Mouse (Mus musculus) limb, embryonic 11.5 days (tissue): ENCODE data around the gene A530084C06Rik. TPM values are rescaled to one million over a fixed set of nuclear protein-coding genes. Genes with fewer than 3 reads are reported as not detected.

ENCODE experiments used
- ATAC-seq: fragments of 200-750 bp; cut with Nextera tagmentation; 2 replicates; pipeline ENCODE4 v1.8.0; 2017; ENCODE audit warnings: low read depth; ENCODE audit not compliant: insufficient number of reproducible peaks, low FRiP score, low TSS enrichment
- DNase-seq: peaks from one replicate; pipeline ENCODE4 v3.0.0-alpha.2; 2015; ENCODE audit warnings: low spot score
- H3K27ac ChIP-seq: fragments of 300-500 bp; sonication (generic); replicated peaks from 2 replicates; pipeline ENCODE4 v1.5.1; 2014; ENCODE audit warnings: low read depth, mild to moderate bottlenecking, low read length
- H3K27me3 ChIP-seq: fragments of 300-500 bp; sonication (generic); 2 replicates; pipeline ENCODE4 v1.6.1; 2014; ENCODE audit warnings: mild to moderate bottlenecking, low read length, mixed read lengths; ENCODE audit not compliant: control insufficient read depth, insufficient read depth
- H3K36me3 ChIP-seq: fragments of 300-500 bp; sonication (generic); 2 replicates; pipeline ENCODE4 v1.6.1; 2014; ENCODE audit warnings: mild to moderate bottlenecking, low read length, moderate library complexity, mixed read lengths; ENCODE audit not compliant: control insufficient read depth, insufficient read depth
- H3K4me1 ChIP-seq: fragments of 300-500 bp; sonication (generic); 2 replicates; pipeline ENCODE4 v1.6.1; 2014; ENCODE audit warnings: low read length, mixed read lengths; ENCODE audit not compliant: control insufficient read depth, insufficient read depth
- H3K4me2 ChIP-seq: fragments of 300-500 bp; sonication (generic); 2 replicates; pipeline ENCODE4 v1.6.1; 2014; ENCODE audit warnings: low read depth, mild to moderate bottlenecking, moderate library complexity; ENCODE audit not compliant: severe bottlenecking
- H3K4me3 ChIP-seq: fragments of 300-500 bp; sonication (generic); 2 replicates; pipeline ENCODE4 v1.5.1; 2014; ENCODE audit warnings: low read depth, low read length
- H3K9ac ChIP-seq: fragments of 300-500 bp; sonication (generic); 2 replicates; pipeline ENCODE4 v1.6.1; 2014; ENCODE audit warnings: mild to moderate bottlenecking, low read length
- H3K9me3 ChIP-seq: fragments of 300-500 bp; sonication (generic); 2 replicates; pipeline ENCODE4 v1.6.1; 2016; ENCODE audit warnings: low read length; ENCODE audit not compliant: control insufficient read depth
- WGBS: fragments of 180-500 bp; shearing (Covaris S2); extraction: QIAGEN DNeasy Blood & Tissue Kit; methylation state at CpG from one replicate; pipeline ENCODE4 v1.1.7; 2014; 5-methylcytosine and 5-hydroxymethylcytosine counted together
- polyA plus RNA-seq: library from polyadenylated mRNA; unstranded; fragments of >200 nt; fragmentation: Nextera tagmentation; extraction: Ambion mirVana; gene quantifications from 2 replicates; pipeline ENCODE4 v1.2.1, GENCODE M21; 2014

Gene A530084C06Rik
- polyA plus RNA-seq, 1 experiment from 2014 or later, result not detected

DNA sequence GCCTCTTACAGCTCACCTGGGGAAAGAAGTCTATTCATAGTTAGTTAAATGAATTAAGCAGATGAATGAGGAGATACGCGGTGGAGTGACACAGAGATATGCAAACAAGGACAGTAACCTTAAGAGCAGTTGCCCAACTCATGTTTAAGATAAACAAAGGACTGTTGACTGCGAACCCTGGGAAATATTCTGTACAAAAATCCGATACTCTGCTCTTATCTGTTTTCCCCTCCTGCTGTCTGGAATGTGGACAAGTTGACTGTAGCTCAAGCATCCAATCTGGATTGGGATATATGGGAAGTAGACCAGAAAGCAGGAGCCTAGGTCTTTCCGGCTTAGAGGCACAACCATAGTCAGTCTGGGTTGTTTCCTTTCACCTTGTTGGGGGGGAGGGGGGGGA, 27.9 kb downstream of the A530084C06Rik start:
- Histone ChIP-seq H3K27ac (no peak overlapping the region), H3K27me3 (no peaks in the 10 kb centered on the region), H3K9ac (no peak overlapping the region), H3K4me3 (no peak overlapping the region), H3K4me2 (no peak overlapping the region), H3K9me3 (no peaks in the 10 kb centered on the region), H3K4me1 (peaks cover 9% of the 10 kb centered on the region; the same call in 1 of the 2 replicates), H3K36me3 (no peaks in the 10 kb centered on the region)
- 91% methylated on average over 5 of the region's 5 CpGs for WGBS
- ATAC-seq, result no peak
- DNase-seq, result no peak

DNA sequence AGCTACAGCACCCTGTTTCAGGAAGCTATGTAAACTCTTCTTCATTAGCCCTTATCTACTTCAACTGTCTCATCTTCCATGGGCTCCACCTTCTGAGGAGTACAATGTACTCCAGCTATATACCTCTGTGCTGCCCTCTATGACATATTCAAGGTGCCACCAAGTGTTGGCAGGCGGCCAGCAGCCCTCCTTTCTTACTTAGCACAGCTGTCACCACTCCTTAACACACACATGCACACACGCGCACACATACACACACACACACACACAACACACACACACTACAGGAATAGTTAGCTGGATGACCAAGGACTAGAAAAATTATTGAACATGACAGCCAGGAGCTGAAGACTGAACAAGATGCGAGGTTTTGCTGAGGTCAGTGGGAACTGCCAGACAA, 34.2 kb downstream of the A530084C06Rik start:
- H3K4me1 ChIP-seq, result no peaks in the 10 kb centered on the region
- H3K4me2 ChIP-seq, result no peak overlapping the region
- H3K4me3 ChIP-seq, result no peak overlapping the region
- ATAC-seq (no peak), DNase-seq (no peak)
- 90% methylated on average over 4 of the region's 4 CpGs for WGBS
- no peaks in the 10 kb centered on the region for H3K36me3 ChIP-seq
- H3K27ac ChIP-seq, result no peak overlapping the region
- H3K9me3 ChIP-seq, result no peaks in the 10 kb centered on the region
- H3K27me3 ChIP-seq, result no peaks in the 10 kb centered on the region
- no peak overlapping the region; the same call in 1 of the 2 replicates for H3K9ac ChIP-seq

DNA sequence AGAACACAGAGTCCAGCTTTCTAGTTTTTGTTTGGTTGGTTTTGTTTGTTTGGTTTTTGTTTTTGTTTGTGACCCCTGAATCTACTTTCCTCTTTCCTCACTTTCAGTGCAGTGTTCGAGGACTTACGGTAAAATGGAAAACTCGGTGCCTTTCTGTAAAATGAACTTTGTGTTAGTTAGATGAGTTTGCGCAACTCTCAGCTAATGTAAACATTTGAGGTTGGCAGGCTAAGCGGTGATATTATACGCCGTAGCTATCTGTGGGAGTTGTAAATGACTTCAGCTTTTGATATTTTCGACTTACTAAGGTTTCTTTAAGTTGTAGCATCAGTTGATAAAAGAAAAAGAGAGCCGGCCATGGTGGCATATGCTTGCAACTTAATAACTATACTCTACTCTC, 40.2 kb downstream of the A530084C06Rik start:
- H3K4me1 ChIP-seq, result no peaks in the 10 kb centered on the region
- ATAC-seq (no peak), DNase-seq (no peak)
- H3K27ac ChIP-seq, result no peak overlapping the region
- no peaks in the 10 kb centered on the region for H3K27me3 ChIP-seq
- H3K4me2 ChIP-seq, result no peak overlapping the region
- H3K4me3 ChIP-seq, result no peak overlapping the region
- WGBS, result 91% methylated on average over 9 of the region's 9 CpGs
- no peak overlapping the region for H3K9ac ChIP-seq
- no peaks in the 10 kb centered on the region for H3K9me3 ChIP-seq
- no peaks in the 10 kb centered on the region for H3K36me3 ChIP-seq

DNA sequence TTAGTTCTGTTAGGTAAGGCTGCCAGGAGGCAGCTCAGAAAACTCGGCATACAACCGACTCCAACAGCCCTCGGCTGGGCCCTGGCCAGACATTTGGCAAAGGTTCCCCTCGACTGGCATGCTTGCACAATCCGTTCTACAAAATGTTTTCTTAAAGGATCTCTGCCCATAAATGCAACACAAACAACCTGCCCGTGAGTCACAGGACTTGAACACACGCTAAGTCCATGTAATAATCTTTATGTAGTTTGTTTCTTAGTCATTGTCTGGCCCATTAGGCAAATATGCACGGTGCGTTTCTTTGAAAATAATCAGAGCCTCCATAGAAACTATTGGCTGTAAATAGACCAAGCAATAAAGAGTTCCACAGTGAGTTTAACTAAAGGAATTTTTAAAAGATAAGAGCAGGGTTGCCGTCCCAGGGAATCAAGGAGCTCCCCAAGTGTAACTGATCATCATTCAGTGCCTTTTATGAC, 40.7 kb downstream of the A530084C06Rik start:
- H3K36me3 ChIP-seq, result no peaks in the 10 kb centered on the region
- H3K27me3 ChIP-seq, result no peaks in the 10 kb centered on the region
- H3K4me3 ChIP-seq, result no peak overlapping the region
- no peak overlapping the region for H3K4me2 ChIP-seq
- no peaks in the 10 kb centered on the region for H3K9me3 ChIP-seq
- WGBS, result 81% methylated on average over 10 of the region's 10 CpGs
- H3K4me1 ChIP-seq, result no peaks in the 10 kb centered on the region
- no peak overlapping the region for H3K9ac ChIP-seq
- ATAC-seq (no peak), DNase-seq (no peak)
- H3K27ac ChIP-seq, result no peak overlapping the region

DNA sequence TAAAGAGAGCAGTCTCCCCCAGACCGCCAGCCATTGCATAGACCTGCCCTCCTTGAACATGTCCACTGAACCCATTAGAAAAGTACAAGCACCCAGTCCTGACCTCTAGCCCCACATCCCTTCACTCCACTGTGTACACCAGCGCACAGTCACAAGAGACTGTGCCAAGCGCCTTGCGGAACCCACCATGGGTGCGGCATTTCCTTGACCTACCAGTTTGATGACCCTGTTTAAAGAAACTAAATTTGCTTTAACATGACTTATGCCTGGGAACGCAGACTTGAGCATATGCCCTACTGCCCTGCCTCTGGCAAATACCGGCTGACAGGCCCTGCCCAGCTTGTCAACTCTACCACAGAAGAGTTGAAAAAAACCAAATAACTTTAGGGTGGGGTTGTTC, 43.9 kb downstream of the A530084C06Rik start:
- DNase-seq, result no peak
- Histone ChIP-seq H3K4me2 (no peak overlapping the region), H3K4me1 (no peaks in the 10 kb centered on the region), H3K27me3 (no peaks in the 10 kb centered on the region), H3K9ac (no peak overlapping the region), H3K27ac (no peak overlapping the region), H3K4me3 (no peak overlapping the region), H3K36me3 (no peaks in the 10 kb centered on the region), H3K9me3 (no peaks in the 10 kb centered on the region)
- WGBS, result 95% methylated on average over 7 of the region's 7 CpGs
- no peak for ATAC-seq

DNA sequence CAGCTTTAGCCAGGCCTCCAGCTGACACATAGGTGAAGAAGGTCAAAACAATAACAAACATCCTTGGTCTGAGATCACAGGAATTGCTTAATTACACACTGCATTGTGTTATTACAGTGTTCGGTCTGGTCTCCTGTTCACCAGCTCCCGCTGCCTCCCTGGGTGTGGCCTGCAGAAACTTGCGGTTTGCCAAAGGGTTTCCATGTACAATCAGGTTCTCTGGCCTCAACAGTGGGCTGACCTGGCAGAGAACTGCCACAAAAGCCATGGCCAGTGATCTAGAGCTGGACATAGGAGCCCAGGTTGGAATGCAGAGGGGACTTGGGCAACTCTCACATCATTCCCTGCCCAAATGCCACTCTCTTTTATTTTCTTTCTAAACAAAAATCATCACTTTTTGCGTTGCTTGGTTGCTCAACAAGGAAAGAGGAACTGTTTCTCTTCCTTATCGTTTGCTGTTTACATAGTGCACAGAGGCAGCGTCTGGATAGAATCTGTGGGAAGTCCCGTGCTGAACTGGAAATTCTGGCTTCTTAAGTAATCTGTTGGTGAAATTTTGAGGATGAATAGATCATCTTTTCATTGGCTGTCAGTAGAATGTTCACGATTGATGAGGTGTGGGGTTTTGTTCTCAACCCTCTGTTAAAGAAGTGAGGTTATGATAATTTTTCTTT, 52.5 kb downstream of the A530084C06Rik start:
- no peaks in the 10 kb centered on the region for H3K27me3 ChIP-seq
- WGBS, result 84% methylated on average over 8 of the region's 8 CpGs
- no peaks in the 10 kb centered on the region for H3K9me3 ChIP-seq
- DNase-seq, result no peak
- no peaks in the 10 kb centered on the region for H3K4me1 ChIP-seq
- H3K4me3 ChIP-seq, result no peak overlapping the region
- no peak overlapping the region for H3K4me2 ChIP-seq
- ATAC-seq, result no peak
- H3K9ac ChIP-seq, result no peak overlapping the region
- H3K27ac ChIP-seq, result no peak overlapping the region
- no peaks in the 10 kb centered on the region for H3K36me3 ChIP-seq

Other genes starting within 250 kb of the A530084C06Rik start
- gene Foxq1, start 3.2 kb downstream of the A530084C06Rik start, polyA plus RNA-seq, result 0.08 and 0.11 TPM in 2 replicates
- gene Foxf2, start 66.5 kb upstream of the A530084C06Rik start, polyA plus RNA-seq, result 0.20 and 0.71 TPM in 2 replicates
- 5.6 and 6.4 TPM in 2 replicates for gene Foxc1, start 247.3 kb upstream of the A530084C06Rik start, polyA plus RNA-seq